Mouse (Mus musculus): ENCODE data around the gene St3gal5. TPM values are rescaled to one million over a fixed set of nuclear protein-coding genes. Genes with fewer than 3 reads are reported as not detected.
A peak's percentile ranks its signal among the peaks of the same experiment; 100 is the strongest.

The St3gal5 gene
- polyA plus RNA-seq, 1 experiment from 2014 or later = 29.6 TPM

GRCm38 (mm10) chr6:72164321-72165275, 67.2 kb downstream of the St3gal5 start:
- no peaks in the 10 kb centered on the region for H3K9me3 ChIP-seq (replicated peaks)
- H3K4me3 ChIP-seq (replicated peaks) = no peak overlapping the region
- no peak overlapping the region for H3K27ac ChIP-seq (replicated peaks)
- 0 out of 2 replicates have a peak overlapping the region, but pooled peaks have one; percentile 21 for H3K4me2 ChIP-seq (replicated peaks)
- peaks cover 9% of the 10 kb centered on the region; the same call in 1 of the 2 replicates for H3K4me1 ChIP-seq
- ATAC-seq (ENCODE audit: insufficient number of reproducible peaks, low FRiP score, low TSS enrichment, low read depth) = peak; percentile 71
- H3K36me3 ChIP-seq = no peaks in the 10 kb centered on the region
- H3K27me3 ChIP-seq = no peaks in the 10 kb centered on the region
- 18% methylated on average over 20 of the region's 20 CpGs for WGBS
- no peak overlapping the region for H3K9ac ChIP-seq

GRCm38 (mm10) chr6:72165907-72166306, 68.5 kb downstream of the St3gal5 start:
- no peak for ATAC-seq (ENCODE audit: insufficient number of reproducible peaks, low FRiP score, low TSS enrichment, low read depth)
- Histone ChIP-seq H3K4me1 (peaks cover 9% of the 10 kb centered on the region; the same call in 1 of the 2 replicates), H3K9ac (no peak overlapping the region), H3K27ac (replicated peaks) (no peak overlapping the region), H3K4me2 (replicated peaks) (no peak overlapping the region), H3K36me3 (no peaks in the 10 kb centered on the region), H3K27me3 (no peaks in the 10 kb centered on the region), H3K9me3 (replicated peaks) (no peaks in the 10 kb centered on the region), H3K4me3 (replicated peaks) (no peak overlapping the region)
- 29% methylated on average over 2 of the region's 2 CpGs for WGBS

GRCm38 (mm10) chr6:72171391-72171790, 74.0 kb downstream of the St3gal5 start:
- Histone ChIP-seq H3K27me3 (no peaks in the 10 kb centered on the region), H3K36me3 (no peaks in the 10 kb centered on the region), H3K4me2 (replicated peaks) (no peak overlapping the region), H3K4me3 (replicated peaks) (no peak overlapping the region), H3K27ac (replicated peaks) (no peak overlapping the region), H3K4me1 (no peaks in the 10 kb centered on the region), H3K9ac (no peak overlapping the region), H3K9me3 (replicated peaks) (no peaks in the 10 kb centered on the region)
- WGBS = 87% methylated on average over 3 of the region's 3 CpGs
- ATAC-seq (ENCODE audit: insufficient number of reproducible peaks, low FRiP score, low TSS enrichment, low read depth) = no peak

GRCm38 (mm10) chr6:72173350-72173749, 76.0 kb downstream of the St3gal5 start:
- no peak overlapping the region for H3K4me3 ChIP-seq (replicated peaks)
- H3K4me1 ChIP-seq = no peaks in the 10 kb centered on the region
- H3K9me3 ChIP-seq (replicated peaks) = no peaks in the 10 kb centered on the region
- no peak overlapping the region for H3K4me2 ChIP-seq (replicated peaks)
- no peak overlapping the region for H3K27ac ChIP-seq (replicated peaks)
- 76% methylated on average over 1 of the region's 1 CpGs for WGBS
- no peak for ATAC-seq (ENCODE audit: insufficient number of reproducible peaks, low FRiP score, low TSS enrichment, low read depth)
- H3K27me3 ChIP-seq = no peaks in the 10 kb centered on the region
- no peaks in the 10 kb centered on the region for H3K36me3 ChIP-seq
- no peak overlapping the region for H3K9ac ChIP-seq

- no peak for ATAC-seq (ENCODE audit: insufficient number of reproducible peaks, low FRiP score, low TSS enrichment, low read depth)
- Histone ChIP-seq H3K4me1 (no peaks in the 10 kb centered on the region), H3K27ac (replicated peaks) (no peak overlapping the region), H3K4me3 (replicated peaks) (no peak overlapping the region), H3K27me3 (no peaks in the 10 kb centered on the region), H3K9me3 (replicated peaks) (no peaks in the 10 kb centered on the region), H3K9ac (no peak overlapping the region), H3K4me2 (replicated peaks) (no peak overlapping the region), H3K36me3 (no peaks in the 10 kb centered on the region)
- WGBS = 48% methylated on average over 3 of the region's 3 CpGs
Measured at GRCm38 (mm10) chr6:72175419-72175818, 78.0 kb downstream of the St3gal5 start.

- H3K4me3 ChIP-seq (replicated peaks) = no peak overlapping the region
- H3K9me3 ChIP-seq (replicated peaks) = no peaks in the 10 kb centered on the region
- H3K36me3 ChIP-seq = no peaks in the 10 kb centered on the region
- H3K27ac ChIP-seq (replicated peaks) = no peak overlapping the region
- no peak overlapping the region for H3K9ac ChIP-seq
- H3K27me3 ChIP-seq = no peaks in the 10 kb centered on the region
- ATAC-seq (ENCODE audit: insufficient number of reproducible peaks, low FRiP score, low TSS enrichment, low read depth) = no peak
- no peak overlapping the region for H3K4me2 ChIP-seq (replicated peaks)
- H3K4me1 ChIP-seq = no peaks in the 10 kb centered on the region
- WGBS = 71% methylated on average over 5 of the region's 5 CpGs
Measured at GRCm38 (mm10) chr6:72176004-72176403, 78.6 kb downstream of the St3gal5 start.

GRCm38 (mm10) chr6:72177417-72177816, 80.0 kb downstream of the St3gal5 start:
- no peaks in the 10 kb centered on the region for H3K4me1 ChIP-seq
- H3K9ac ChIP-seq = no peak overlapping the region
- WGBS = 70% methylated on average over 3 of the region's 3 CpGs
- no peak for ATAC-seq (ENCODE audit: insufficient number of reproducible peaks, low FRiP score, low TSS enrichment, low read depth)
- no peaks in the 10 kb centered on the region for H3K9me3 ChIP-seq (replicated peaks)
- no peak overlapping the region for H3K4me3 ChIP-seq (replicated peaks)
- no peaks in the 10 kb centered on the region for H3K36me3 ChIP-seq
- H3K27me3 ChIP-seq = no peaks in the 10 kb centered on the region
- H3K4me2 ChIP-seq (replicated peaks) = no peak overlapping the region
- no peak overlapping the region for H3K27ac ChIP-seq (replicated peaks)

- ATAC-seq (ENCODE audit: insufficient number of reproducible peaks, low FRiP score, low TSS enrichment, low read depth) = no peak
- no peaks in the 10 kb centered on the region for H3K36me3 ChIP-seq
- 80% methylated on average over 3 of the region's 3 CpGs for WGBS
- no peak overlapping the region for H3K4me3 ChIP-seq (replicated peaks)
- no peaks in the 10 kb centered on the region for H3K27me3 ChIP-seq
- no peaks in the 10 kb centered on the region for H3K9me3 ChIP-seq (replicated peaks)
- no peak overlapping the region for H3K27ac ChIP-seq (replicated peaks)
- H3K4me1 ChIP-seq = no peaks in the 10 kb centered on the region
- H3K9ac ChIP-seq = no peak overlapping the region
- no peak overlapping the region for H3K4me2 ChIP-seq (replicated peaks)
Measured at GRCm38 (mm10) chr6:72179006-72179405, 81.6 kb downstream of the St3gal5 start.

- no peaks in the 10 kb centered on the region for H3K4me1 ChIP-seq
- no peaks in the 10 kb centered on the region for H3K9me3 ChIP-seq (replicated peaks)
- no peaks in the 10 kb centered on the region for H3K36me3 ChIP-seq
- H3K4me2 ChIP-seq (replicated peaks) = no peak overlapping the region
- 0 out of 2 replicates have a peak, but pooled peaks cover 3% of the 10 kb centered on the region for H3K27me3 ChIP-seq
- no peak overlapping the region for H3K27ac ChIP-seq (replicated peaks)
- H3K9ac ChIP-seq = no peak overlapping the region
- WGBS = 68% methylated on average over 12 of the region's 12 CpGs
- H3K4me3 ChIP-seq (replicated peaks) = no peak overlapping the region
- no peak for ATAC-seq (ENCODE audit: insufficient number of reproducible peaks, low FRiP score, low TSS enrichment, low read depth)
Measured at GRCm38 (mm10) chr6:72179562-72180502, 82.4 kb downstream of the St3gal5 start.

GRCm38 (mm10) chr6:72184576-72184975, 87.2 kb downstream of the St3gal5 start:
- H3K4me1 ChIP-seq = peaks cover 19% of the 10 kb centered on the region
- ATAC-seq (ENCODE audit: insufficient number of reproducible peaks, low FRiP score, low TSS enrichment, low read depth) = no peak
- 89% methylated on average over 5 of the region's 5 CpGs for WGBS
- no peaks in the 10 kb centered on the region for H3K36me3 ChIP-seq
- H3K27me3 ChIP-seq = 0 out of 2 replicates have a peak, but pooled peaks cover 3% of the 10 kb centered on the region
- H3K4me3 ChIP-seq (replicated peaks) = no peak overlapping the region
- no peaks in the 10 kb centered on the region for H3K9me3 ChIP-seq (replicated peaks)
- H3K9ac ChIP-seq = no peak overlapping the region
- H3K27ac ChIP-seq (replicated peaks) = no peak overlapping the region
- H3K4me2 ChIP-seq (replicated peaks) = no peak overlapping the region

- Histone ChIP-seq H3K27me3 (0 out of 2 replicates have a peak, but pooled peaks cover 3% of the 10 kb centered on the region), H3K9me3 (replicated peaks) (no peaks in the 10 kb centered on the region), H3K4me3 (replicated peaks) (no peak overlapping the region), H3K4me1 (peaks cover 31% of the 10 kb centered on the region), H3K9ac (no peak overlapping the region), H3K4me2 (replicated peaks) (no peak overlapping the region), H3K27ac (replicated peaks) (no peak overlapping the region), H3K36me3 (no peaks in the 10 kb centered on the region)
- 7% methylated on average over 6 of the region's 6 CpGs for WGBS
- ATAC-seq (ENCODE audit: insufficient number of reproducible peaks, low FRiP score, low TSS enrichment, low read depth) = no peak
Measured at GRCm38 (mm10) chr6:72185893-72186490, 88.6 kb downstream of the St3gal5 start.

Data from embryonic facial prominence, embryonic 15.5 days (tissue).